Mouse (Mus musculus) brain, embryonic 14.5 days (tissue): ENCODE results near the gene Qser1.

Experiments
- CTCF ChIP-seq: fragments of 200-500 bp; IDR thresholded peaks from 2 replicates; pipeline ENCODE4 v1.5.1; 2012; ENCODE audit warnings: inconsistent platforms, mild to moderate bottlenecking, moderate library complexity, borderline replicate concordance; ENCODE audit not compliant: insufficient read depth, insufficient read length; ENCODE audit errors: extremely low read depth
- POLR2A ChIP-seq: fragments of 200-500 bp; IDR thresholded peaks from 2 replicates; pipeline ENCODE4 v1.6.1; 2012; ENCODE audit warnings: mild to moderate bottlenecking, inconsistent platforms, borderline replicate concordance; ENCODE audit not compliant: poor library complexity, insufficient read depth, insufficient read length, severe bottlenecking; ENCODE audit errors: extremely low read depth

DNA sequence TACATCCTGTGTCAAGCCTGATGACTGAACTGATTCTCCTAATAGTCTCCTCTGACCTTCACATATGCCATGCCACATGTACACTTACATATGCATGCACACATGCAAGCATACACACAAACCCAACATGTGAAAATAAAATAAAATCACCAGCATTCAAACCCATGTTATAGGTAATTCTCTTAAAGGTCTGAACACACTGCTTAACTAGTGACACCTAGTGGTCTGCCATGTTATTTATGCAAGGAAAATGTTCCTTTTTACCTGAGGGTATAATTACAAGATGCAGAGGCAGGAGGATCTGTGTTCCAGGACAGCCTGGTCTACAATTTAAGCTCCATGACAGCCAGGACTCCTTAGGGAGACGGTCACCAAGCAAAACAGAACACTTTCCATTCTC, 41.8 kb downstream of the Qser1 start:
- TF ChIP-seq CTCF (no peak), POLR2A (no peak)
